Mouse (Mus musculus): ENCODE data around the gene Srpx2.

Srpx2 gene

GRCm38 (mm10) chrX:133908261-133908660 lies at the start of gene Srpx2:
TSS of gene Srpx2 (plus strand) at chrX:133908426.
- DNase-seq = no peak

DNA sequence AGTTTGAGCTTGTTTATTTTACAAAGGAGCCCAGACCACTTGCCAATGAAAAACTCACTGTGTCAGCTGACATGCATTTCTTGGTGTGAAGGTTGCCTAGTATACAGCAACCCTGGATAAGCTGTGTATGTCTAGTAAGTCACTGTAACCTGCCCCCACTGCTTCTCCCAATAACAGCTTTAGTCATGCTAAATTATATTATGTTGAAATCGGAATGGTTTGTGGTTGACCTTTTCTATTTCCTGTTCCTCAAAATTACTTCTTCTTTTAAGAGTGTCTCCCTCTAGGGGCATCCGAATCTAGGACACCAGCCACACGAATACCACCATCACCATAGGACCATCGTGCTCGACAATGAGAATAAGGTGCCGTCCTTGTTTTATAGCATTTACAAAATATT lies 38.5 kb upstream of the Srpx2 start:
- DNase-seq = no peak

GRCm38 (mm10) chrX:133887308-133887707 lies 20.9 kb upstream of the Srpx2 start:
- DNase-seq = no peak

- DNase-seq = no peak
These were observed 20.1 kb upstream of the Srpx2 start for GRCm38 (mm10) chrX:133888111-133888510.

DNA sequence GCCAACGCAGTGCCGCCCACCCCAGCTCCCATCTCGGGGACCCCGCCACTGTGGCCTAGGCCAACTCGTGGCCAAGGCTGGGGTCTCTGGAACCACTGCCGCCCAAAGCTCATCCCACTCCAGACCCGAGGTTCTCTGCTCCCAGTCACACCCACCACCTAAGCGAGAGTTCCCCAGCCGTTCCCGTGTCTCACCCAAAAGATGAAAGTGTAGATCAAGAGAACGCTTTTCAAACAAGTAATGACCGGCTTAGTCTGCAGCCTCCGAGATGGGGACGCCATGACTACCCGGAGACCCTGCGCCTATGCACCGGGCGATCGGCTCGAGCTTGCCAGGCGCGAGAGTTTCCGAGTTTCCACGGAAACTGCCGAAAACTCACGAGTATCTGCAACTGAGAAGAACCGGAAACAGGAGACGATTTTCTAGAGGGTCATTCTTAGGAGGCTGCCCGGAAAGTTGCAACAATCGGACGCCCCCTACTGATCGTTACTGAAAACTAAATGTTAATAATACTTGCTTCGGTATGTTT lies 10.1 kb upstream of the Srpx2 start, which contains the start of gene Tspan6:
TSS of gene Tspan6 (minus strand) at position 416 of the 529 bp plus-strand sequence.
- peak; percentile 41 to 55 for DNase-seq

GRCm38 (mm10) chrX:133911397-133912103 lies 3.3 kb downstream of the Srpx2 start:
- DNase-seq = no peak

- DNase-seq = no peak
These were observed 4.8 kb downstream of the Srpx2 start for GRCm38 (mm10) chrX:133913006-133913405.

DNA sequence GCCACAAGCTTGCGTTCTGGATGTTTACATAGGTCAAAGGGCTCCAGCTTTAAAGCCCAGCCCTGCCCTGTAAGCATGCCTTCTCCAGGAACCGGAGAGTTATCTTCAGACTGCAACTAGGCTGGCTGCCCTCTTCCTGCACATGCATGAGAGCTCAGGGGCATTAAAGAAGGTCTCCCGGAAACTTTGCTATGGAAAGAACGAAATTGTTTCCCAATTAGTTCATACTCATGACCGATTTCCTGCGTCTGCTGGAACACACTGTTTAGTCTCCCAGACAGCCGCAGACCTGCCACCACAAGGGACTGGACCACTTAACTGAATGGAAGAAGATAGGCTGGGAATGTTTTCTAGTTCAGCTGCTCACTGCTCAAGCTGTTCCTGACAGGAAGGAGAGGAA lies 6.0 kb downstream of the Srpx2 start:
- no peak for DNase-seq

- no peak for DNase-seq
These were observed 13.0 kb downstream of the Srpx2 start for GRCm38 (mm10) chrX:133921187-133921586.

DNA sequence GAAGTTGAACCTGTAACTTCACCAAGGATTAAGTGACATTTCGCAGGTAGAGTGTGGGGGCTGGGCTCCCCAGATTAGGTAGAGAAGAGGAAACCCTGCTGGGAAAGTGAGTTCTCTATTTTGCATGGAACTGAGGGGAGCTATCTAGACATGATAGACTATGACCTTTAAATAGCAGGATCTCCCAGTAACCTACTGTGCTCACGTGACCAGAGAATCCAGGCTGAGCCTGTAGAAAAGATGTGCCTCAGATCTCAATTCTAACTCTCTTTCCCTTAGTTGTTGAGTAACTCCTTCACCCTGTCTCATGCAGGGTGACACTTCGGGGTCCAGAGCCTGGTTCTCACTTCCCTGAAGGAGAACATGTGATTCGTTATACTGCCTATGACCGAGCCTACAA lies 18.5 kb downstream of the Srpx2 start:
- no peak for DNase-seq

DNA sequence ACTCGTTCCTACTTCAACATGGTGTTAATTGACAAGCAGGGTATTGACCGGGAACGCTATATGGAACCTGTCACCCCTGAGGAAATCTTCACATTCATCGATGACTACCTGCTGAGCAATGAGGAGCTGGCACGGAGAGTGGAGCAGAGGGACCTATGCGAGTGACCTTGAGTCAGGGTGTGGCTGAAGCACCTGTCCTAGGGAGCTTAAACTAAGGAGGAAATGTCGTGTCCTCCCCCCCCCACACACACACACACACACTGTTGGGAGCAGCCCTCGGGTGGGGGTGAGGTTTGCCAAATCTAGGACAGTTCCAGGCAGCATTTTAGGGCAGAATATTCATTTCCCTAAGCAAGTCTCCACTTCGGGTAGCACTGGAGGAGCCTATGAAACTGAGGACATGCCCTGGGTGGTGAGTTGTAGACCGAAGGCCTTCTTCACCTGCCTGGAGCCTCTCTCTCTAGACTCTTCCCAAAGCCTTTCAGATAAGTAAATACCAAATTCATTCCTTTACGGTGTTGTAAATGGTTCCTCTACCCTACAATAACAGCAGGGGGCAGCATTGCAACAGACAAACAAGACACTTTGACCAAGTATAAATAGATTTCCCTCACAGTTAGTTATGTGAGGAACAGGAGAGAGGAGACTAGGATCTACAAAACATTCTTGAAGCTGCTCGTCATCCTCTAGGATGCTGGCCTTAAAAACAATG lies 23.2 kb downstream of the Srpx2 start:
- peak in 1 of 2 experiments; percentile 7 for DNase-seq

DNA sequence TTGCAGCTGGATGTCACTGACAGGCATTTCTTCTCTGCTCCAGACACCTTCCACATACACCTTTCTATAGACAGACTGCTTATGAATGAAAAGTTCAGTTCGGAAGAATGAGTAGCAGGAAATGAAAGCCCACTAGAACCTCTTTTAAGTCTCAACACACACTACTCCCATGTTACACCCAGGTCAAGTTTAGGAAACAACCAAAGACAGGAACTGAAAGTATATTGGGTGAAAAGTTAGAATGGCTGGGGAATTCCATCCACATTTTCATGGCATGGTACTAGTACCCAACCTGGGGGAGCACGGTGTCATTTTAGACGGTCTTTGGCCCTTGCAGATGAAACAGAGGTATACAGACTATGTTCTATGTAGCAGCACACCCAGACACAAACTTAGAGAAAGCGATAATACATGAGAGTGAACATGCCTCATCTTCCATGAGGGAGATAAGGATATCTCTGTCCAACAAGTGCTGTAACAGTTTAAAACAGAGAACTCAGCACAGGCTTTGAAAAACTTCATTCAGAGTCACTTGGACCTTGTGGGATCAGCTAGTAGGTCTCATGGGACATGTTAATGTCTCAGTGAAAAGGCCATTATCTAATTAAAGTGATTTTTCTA lies 28.5 kb downstream of the Srpx2 start:
- no peak for DNase-seq

- no peak for DNase-seq
These were observed 31.3 kb downstream of the Srpx2 start for GRCm38 (mm10) chrX:133939561-133939960.

DNA sequence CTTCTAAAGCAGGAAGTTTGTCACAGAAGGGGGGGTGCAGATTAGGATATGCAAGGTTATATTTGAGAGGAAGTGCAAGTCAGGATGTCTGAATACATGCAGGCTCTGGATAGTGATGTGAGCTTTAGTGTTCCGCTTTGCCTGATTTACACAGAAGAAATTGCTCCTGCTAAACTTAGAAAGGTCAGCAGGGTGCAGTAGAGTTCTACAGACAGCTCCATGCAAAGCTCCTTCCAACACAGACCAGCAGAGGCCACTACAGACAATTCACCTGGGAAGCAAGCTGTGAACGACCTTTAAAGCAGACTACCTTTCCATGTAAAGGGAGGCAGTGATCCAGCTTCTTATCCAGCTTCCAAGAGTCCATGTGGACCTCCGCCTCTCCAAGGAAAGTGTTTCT lies 39.2 kb downstream of the Srpx2 start:
- DNase-seq = peak in 1 of 2 experiments; percentile 19

- no peak for DNase-seq
These were observed 46.4 kb downstream of the Srpx2 start for GRCm38 (mm10) chrX:133954661-133955060.

DNA sequence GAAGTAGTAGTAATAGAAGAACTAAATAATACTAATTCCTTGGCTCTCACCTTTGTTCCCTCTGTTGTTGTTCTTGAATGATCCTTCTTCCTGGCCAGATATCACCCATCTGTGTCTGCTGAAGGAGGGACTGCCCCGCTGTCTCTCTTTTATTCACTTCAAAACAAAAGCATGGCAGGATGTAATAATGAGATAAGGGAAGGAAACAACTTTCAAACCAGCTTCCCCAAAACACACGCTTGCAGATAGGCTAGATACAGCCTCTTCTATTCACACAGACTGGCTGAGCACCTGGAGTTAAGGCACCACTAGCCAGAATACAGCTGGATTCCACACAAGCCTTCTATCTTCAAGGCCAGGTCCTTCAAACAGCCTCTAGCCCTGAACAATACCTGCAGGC lies 52.4 kb downstream of the Srpx2 start:
- no peak for DNase-seq

- no peak for DNase-seq
These were observed 56.4 kb downstream of the Srpx2 start for GRCm38 (mm10) chrX:133964615-133965014.

DNA sequence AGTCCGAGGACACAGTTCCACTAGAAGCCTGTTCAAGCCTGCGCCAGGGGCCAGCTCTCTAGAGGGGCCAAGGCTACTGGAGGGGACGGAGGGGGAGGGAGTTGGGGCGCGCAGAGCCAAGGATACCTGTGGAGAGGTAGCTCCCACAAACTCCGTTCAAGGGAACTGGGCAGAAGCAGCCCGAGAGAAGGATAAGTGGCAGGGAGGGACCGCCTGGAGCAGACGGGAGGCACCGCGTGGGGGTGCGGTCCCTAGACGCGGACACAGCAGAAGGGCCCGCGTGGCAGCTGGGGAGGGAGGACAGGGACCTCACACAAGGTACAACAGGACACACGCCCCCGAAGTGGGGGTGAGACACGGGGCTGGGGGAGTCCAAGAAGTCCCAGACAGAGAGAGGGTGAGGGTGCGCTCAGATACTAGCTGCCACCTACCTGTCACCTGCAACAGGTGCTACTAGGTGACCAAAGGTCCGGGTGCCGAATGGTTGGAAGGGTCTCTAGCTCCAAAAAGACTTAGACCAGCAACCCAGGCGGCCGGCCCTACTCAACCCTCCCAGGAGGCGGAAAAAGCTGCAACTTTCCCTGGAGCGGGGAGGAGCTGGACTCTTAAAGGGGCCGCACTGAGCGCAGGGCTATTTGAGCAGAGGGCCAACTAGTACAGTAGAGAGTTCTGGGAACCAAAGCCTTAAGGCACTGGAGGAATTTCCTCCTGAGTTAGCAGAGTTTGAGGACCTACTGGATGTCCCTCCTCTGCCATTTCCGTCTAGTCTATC lies 73.2 kb downstream of the Srpx2 start, which contains the start of gene Sytl4:
TSS of gene Sytl4 (minus strand) at position 582 of the 772 bp plus-strand sequence.
- DNase-seq = peak in 1 of 2 experiments; percentile 5
